Mouse (Mus musculus) hindbrain, embryonic 16.5 days (tissue): ENCODE results near the gene Gstz1. TPM values are rescaled to one million over a fixed set of nuclear protein-coding genes. Genes with fewer than 3 reads are reported as not detected.

Source experiments
- ATAC-seq: fragments of 200-750 bp; cut with Nextera tagmentation; 2 replicates; pipeline ENCODE4 v1.8.0; 2017; ENCODE audit warnings: moderate TSS enrichment, moderate library complexity
- H3K27ac ChIP-seq: fragments of 300-500 bp; sonication (generic); 2 replicates; pipeline ENCODE4 v1.5.1; 2014; ENCODE audit warnings: low read depth, mild to moderate bottlenecking, control low read depth, low read length, moderate library complexity
- H3K27me3 ChIP-seq: fragments of 300-500 bp; sonication (generic); replicated peaks from 2 replicates; pipeline ENCODE4 v1.6.1; 2014; ENCODE audit warnings: low read length; ENCODE audit not compliant: control insufficient read depth, insufficient read depth
- H3K36me3 ChIP-seq: fragments of 300-500 bp; sonication (generic); 2 replicates; pipeline ENCODE4 v1.6.1; 2014; ENCODE audit warnings: mild to moderate bottlenecking, low read length, moderate library complexity, mixed read lengths; ENCODE audit not compliant: control insufficient read depth, insufficient read depth
- H3K4me1 ChIP-seq: fragments of 300-500 bp; sonication (generic); 2 replicates; pipeline ENCODE4 v1.6.1; 2014; ENCODE audit warnings: low read depth, low read length; ENCODE audit not compliant: control insufficient read depth, insufficient read depth
- H3K4me2 ChIP-seq: fragments of 300-500 bp; sonication (generic); 2 replicates; pipeline ENCODE4 v1.6.1; 2014; ENCODE audit warnings: mild to moderate bottlenecking, low read length, control low read depth, moderate library complexity
- H3K4me3 ChIP-seq: fragments of 300-500 bp; sonication (generic); 2 replicates; pipeline ENCODE4 v1.5.1; 2014; ENCODE audit warnings: mild to moderate bottlenecking, low read length, control low read depth, moderate library complexity
- H3K9ac ChIP-seq: fragments of 300-500 bp; sonication (generic); 2 replicates; pipeline ENCODE4 v1.6.1; 2014; ENCODE audit warnings: low read depth, mild to moderate bottlenecking, control low read depth, low read length, moderate library complexity
- H3K9me3 ChIP-seq: fragments of 300-500 bp; sonication (generic); 2 replicates; pipeline ENCODE4 v1.6.1; 2014; ENCODE audit warnings: mild to moderate bottlenecking, low read length, moderate library complexity; ENCODE audit not compliant: control insufficient read depth
- WGBS: fragments of 180-500 bp; shearing (Covaris S2); extraction: QIAGEN DNeasy Blood & Tissue Kit; methylation state at CpG from one replicate; pipeline ENCODE4 v1.1.7; 2014; 5-methylcytosine and 5-hydroxymethylcytosine counted together
- polyA plus RNA-seq: library from polyadenylated mRNA; unstranded; fragments of >200 nt; fragmentation: Nextera tagmentation; extraction: Ambion mirVana; gene quantifications from 2 replicates; pipeline ENCODE4 v1.2.1, GENCODE M21; 2015

The Gstz1 gene
- polyA plus RNA-seq, 1 experiment from 2014 or later, result 26.3 TPM

DNA sequence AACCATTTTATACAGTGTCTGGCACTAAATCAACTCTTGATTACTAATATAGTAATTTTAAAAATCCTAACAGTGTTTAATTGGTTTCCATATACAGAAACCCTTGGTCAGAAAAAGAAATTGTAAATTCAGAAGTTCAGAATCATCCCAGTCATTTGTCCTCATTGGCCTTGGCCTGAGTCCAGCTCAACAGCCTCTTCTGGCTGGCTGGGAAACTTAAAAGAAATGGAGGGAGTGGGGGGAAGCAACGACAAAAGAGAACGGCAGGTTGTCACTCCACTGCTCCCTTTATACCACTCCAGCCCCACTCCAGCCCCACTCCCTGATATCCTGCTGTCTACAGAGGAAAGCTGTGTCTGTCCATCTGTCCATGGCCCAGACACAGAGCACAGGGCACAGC is 15.8 kb upstream of the Gstz1 start:
- Histone ChIP-seq H3K4me2 (no peak overlapping the region), H3K9me3 (no peaks in the 10 kb centered on the region), H3K4me3 (no peak overlapping the region), H3K27me3 (no peaks in the 10 kb centered on the region), H3K4me1 (no peaks in the 10 kb centered on the region), H3K9ac (no peak overlapping the region), H3K27ac (no peak overlapping the region), H3K36me3 (peaks cover 17% of the 10 kb centered on the region)
- WGBS, result 30% methylated on average over 2 of the region's 2 CpGs
- ATAC-seq, result no peak

DNA sequence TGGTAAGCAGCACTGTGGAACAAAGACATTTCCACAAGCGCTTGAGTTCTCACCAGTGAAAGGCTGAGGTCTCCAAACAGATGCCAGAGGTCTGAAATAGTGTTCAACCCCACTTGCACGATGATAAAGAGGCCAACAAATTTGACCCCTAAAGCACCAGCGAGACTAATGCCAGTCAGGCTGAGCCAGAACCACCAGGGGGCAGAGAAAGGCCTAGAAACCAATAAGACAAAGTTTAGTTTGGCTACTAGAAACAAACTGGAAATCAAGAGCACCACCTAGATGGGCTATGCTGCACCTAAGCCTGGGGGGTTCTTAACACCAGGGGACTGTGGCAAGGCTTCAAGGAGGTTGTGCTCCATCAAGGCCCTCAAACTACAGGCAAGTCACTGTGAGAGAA is 15.3 kb upstream of the Gstz1 start:
- Histone ChIP-seq H3K4me2 (no peak overlapping the region), H3K4me1 (no peaks in the 10 kb centered on the region), H3K27ac (no peak overlapping the region), H3K27me3 (no peaks in the 10 kb centered on the region), H3K9ac (no peak overlapping the region), H3K36me3 (peaks cover 17% of the 10 kb centered on the region), H3K9me3 (no peaks in the 10 kb centered on the region), H3K4me3 (no peak overlapping the region)
- ATAC-seq, result no peak
- WGBS, result 53% methylated on average over 3 of the region's 3 CpGs

DNA sequence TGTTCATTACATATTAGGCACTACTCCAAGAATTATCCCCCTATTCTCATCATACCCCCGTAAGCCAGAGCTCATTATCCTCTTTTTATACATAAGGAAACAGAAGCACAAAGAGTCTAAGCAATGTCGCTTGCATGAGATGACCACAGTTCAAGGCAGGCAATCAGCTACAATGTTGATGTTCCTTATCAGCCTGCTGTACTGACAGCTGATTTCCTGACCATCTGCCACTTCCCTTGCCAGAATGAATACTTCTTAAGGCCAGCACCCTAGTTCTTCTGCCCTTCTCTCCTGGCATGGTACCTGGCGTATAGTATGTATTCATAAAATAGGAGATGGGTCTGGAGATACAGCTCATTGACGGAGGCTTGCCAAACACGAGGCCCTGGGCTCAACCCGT is 14.8 kb upstream of the Gstz1 start:
- Histone ChIP-seq H3K36me3 (peaks cover 13% of the 10 kb centered on the region), H3K27ac (no peak overlapping the region), H3K4me1 (no peaks in the 10 kb centered on the region), H3K4me3 (no peak overlapping the region), H3K9ac (no peak overlapping the region), H3K9me3 (no peaks in the 10 kb centered on the region), H3K27me3 (no peaks in the 10 kb centered on the region), H3K4me2 (no peak overlapping the region)
- ATAC-seq, result no peak
- WGBS, result 91% methylated on average over 6 of the region's 6 CpGs

DNA sequence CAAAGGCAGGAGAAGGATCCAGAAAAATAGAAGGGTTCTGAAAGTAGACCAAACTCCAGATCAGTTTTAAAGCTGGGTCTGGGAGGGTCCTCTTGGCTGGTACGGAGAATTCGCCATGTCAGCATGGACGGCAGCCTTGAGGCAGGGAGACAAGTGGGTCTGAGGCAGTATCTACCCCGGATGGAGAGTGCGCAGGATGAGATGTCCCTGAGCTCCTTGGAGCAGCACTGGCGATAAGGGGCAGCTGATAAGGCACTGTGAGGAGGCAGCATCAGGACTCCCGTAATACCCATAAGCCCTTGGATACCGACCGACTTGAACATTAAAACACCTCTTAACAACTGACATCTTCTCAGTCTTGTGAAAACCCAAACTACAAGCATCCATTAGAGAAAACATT is 14.2 kb upstream of the Gstz1 start:
- Histone ChIP-seq H3K36me3 (peaks cover 13% of the 10 kb centered on the region), H3K27me3 (no peaks in the 10 kb centered on the region), H3K4me2 (no peak overlapping the region), H3K9ac (no peak overlapping the region), H3K4me1 (no peaks in the 10 kb centered on the region; the same call in 1 of the 2 replicates), H3K27ac (no peak overlapping the region), H3K4me3 (no peak overlapping the region), H3K9me3 (no peaks in the 10 kb centered on the region)
- no peak for ATAC-seq
- WGBS, result 92% methylated on average over 9 of the region's 9 CpGs

DNA sequence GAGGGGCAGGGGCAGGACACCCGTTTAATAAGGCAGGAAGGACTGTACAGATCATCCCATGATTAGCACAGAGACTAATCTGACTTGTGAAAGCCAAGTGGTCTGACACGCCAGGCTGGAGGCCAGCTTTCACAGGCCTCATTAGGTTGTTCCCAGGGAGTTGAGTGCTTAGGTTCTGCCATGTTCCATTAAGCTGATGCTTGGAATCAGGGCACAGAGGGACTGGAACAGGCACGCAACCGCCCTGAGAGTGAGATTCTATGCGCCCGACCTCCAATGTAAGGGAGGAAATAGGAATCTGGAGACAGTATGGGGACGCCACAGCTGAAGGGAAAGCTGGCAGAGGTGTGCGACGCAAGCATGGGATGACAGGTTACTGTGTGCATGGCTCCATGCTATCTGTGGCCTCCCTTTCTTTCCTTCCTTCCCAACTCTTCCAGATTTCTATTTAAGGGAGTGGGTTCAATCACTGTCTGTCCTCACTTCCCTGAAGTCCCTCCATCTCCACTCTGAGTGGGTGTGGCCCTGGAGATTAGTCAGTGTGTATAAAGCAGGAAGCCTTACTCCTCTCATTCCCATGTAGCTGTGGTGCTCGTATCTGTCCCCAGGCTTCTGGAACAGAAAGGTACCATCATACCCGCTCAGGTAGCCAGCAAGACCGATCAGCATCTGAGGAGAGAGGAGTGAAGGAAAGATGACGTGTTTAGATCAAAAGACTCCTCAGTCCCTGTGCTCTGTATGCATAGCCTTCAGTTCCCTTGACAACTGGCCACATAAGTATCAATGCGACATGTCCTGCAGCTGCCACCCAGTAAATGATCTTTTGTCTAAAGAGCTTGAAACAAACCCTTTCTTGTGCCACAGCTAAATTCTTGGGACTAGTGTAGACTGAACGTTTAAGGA is 9.3 kb upstream of the Gstz1 start:
- peak overlapping the region; percentile 16; the same call in 1 of the 2 replicates for H3K27ac ChIP-seq
- H3K9me3 ChIP-seq, result no peaks in the 10 kb centered on the region

DNA sequence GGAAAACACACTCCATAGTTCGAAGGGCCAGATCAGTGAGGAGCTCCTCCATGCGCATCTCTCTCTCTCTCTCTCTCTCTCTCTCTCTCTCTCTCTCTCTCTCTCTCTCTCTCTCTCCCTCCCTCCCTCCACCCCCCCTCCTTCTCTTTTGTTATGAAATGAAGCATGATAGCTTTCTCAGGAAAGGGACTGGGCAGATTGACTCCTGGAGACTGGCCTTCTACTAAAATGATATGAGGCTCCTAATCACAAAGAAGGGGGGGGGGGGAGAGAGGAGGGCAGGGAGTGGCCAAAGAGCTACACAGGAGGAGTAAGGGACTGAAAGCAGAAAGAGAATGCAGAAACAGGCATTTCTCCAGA is 8.6 kb upstream of the Gstz1 start:
- Histone ChIP-seq H3K4me2 (no peak overlapping the region), H3K9me3 (no peaks in the 10 kb centered on the region), H3K4me1 (no peaks in the 10 kb centered on the region; the same call in 1 of the 2 replicates), H3K36me3 (peaks cover 5% of the 10 kb centered on the region), H3K4me3 (no peak overlapping the region), H3K27ac (no peak overlapping the region), H3K9ac (no peak overlapping the region), H3K27me3 (no peaks in the 10 kb centered on the region)
- WGBS, result 46% methylated on average over 2 of the region's 2 CpGs
- no peak for ATAC-seq

More for the DNA sequence above, 9.3 kb upstream of the Gstz1 start:
- no peaks in the 10 kb centered on the region; the same call in 1 of the 2 replicates for H3K4me1 ChIP-seq
- H3K4me3 ChIP-seq, result no peak overlapping the region
- ATAC-seq, result peak; percentile 76
- H3K36me3 ChIP-seq, result peaks cover 7% of the 10 kb centered on the region
- 51% methylated on average over 15 of the region's 15 CpGs for WGBS
- H3K9ac ChIP-seq, result no peak overlapping the region
- no peaks in the 10 kb centered on the region for H3K27me3 ChIP-seq
- no peak overlapping the region for H3K4me2 ChIP-seq

DNA sequence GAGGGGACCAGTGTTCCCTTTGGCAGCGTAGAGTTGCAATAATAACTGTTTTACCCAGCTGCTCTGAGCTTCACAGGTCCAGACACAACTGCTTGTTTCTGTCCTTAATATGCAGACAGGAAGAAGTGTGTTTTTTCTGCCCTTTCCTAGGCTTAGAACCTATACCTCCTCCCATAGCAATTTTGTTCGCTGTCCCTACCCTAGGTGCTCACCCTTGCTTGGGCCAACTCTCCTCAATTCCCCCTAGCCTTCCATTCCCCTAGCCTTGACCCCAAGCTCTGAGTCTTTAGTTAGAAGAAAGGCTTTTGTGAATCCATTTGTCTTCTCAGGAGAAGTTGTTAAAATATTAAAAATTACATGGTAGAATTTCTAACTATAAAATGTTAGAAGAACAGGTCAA is 8.2 kb upstream of the Gstz1 start:
- Histone ChIP-seq H3K27me3 (no peaks in the 10 kb centered on the region), H3K4me1 (no peaks in the 10 kb centered on the region; the same call in 1 of the 2 replicates), H3K4me2 (no peak overlapping the region), H3K9me3 (no peaks in the 10 kb centered on the region), H3K4me3 (no peak overlapping the region), H3K36me3 (peaks cover 5% of the 10 kb centered on the region), H3K27ac (no peak overlapping the region; the same call in 1 of the 2 replicates), H3K9ac (no peak overlapping the region)
- ATAC-seq, result no peak
- WGBS, result 36% methylated on average over 2 of the region's 2 CpGs

DNA sequence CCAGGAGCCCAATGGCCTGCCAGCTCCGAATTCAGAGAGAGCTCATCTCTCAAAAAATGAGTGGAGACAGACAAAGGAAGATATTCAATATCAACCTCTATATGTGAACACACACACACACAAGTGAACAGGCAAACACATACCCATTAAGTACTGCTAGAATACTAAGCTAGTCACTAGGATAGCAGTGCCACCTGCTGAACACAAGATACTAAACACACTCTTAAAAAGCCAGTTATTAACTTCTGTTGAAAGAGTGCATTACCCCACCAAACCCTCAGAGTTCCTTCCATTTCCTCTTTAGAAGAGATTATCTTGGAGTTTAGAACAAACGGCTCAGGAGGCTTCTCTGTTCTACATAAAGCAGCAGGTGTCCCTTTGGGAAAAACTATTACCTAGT is 4.8 kb upstream of the Gstz1 start:
- no peak for ATAC-seq
- Histone ChIP-seq H3K9me3 (no peaks in the 10 kb centered on the region; the same call in 1 of the 2 replicates), H3K4me2 (no peak overlapping the region), H3K4me3 (no peak overlapping the region), H3K9ac (no peak overlapping the region), H3K27me3 (no peaks in the 10 kb centered on the region), H3K4me1 (peaks cover 6% of the 10 kb centered on the region), H3K27ac (no peak overlapping the region), H3K36me3 (no peaks in the 10 kb centered on the region)
- WGBS, result 80% methylated on average over 2 of the region's 2 CpGs

DNA sequence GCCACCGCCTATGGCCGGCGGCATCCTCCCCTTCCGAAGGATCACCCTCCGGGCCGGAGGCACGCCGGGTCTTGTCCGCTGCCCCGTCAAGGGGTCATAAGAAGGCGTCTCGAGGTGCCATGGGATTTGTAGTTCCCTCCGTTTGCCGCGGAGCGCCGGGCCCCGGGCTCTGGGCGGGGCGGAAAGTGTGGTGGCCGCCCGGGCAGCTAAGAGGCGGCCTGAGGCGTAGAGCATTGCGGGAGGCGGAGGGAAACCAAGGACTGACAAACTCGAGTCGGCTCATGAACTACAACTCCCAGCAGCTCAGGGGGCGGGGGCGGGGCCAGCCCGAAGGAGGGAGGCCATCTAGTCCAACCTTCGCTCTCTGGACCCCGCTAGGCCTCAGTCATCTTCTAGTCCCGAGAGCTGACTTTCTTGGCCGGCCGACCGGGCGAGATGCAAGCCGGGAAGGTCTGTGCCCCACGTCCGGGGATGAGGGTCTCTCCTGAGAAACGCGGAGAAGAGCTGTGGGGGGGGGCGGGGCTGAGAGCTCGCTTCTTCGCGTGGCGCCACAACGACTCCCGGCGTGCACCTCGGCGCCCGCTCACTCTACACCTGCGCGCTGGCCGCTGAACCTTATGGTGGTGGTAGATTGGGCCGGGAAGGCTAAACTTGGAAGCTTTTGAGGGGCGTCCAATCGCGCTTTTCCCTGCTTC is 577 bp downstream of the Gstz1 start, which contains the start of gene Pomt2:
Pomt2 (minus strand) TSS at position 574 of the 695 bp plus-strand sequence.
- Histone ChIP-seq H3K4me1 (peaks cover 13% of the 10 kb centered on the region), H3K4me3 (peak within 1 kb of the TSS; percentile 98), H3K4me2 (peak within 1 kb of the TSS; percentile 74), H3K27me3 (no peaks in the 10 kb centered on the region), H3K27ac (peak within 1 kb of the TSS; percentile 97), H3K9me3 (no peaks in the 10 kb centered on the region; the same call in 1 of the 2 replicates), H3K36me3 (no peaks in the 10 kb centered on the region), H3K9ac (peak within 1 kb of the TSS; percentile 85)
- ATAC-seq, result peak; percentile 97
- under 1% methylated on average over 61 of the region's 61 CpGs for WGBS
